Mouse (Mus musculus) heart, embryonic 12.5 days (tissue): ENCODE results near the gene Gm10720. TPM values are rescaled to one million over a fixed set of nuclear protein-coding genes. Genes with fewer than 3 reads are reported as not detected.
"Not testable (repeated sequence)": the region's sequence is repeated elsewhere in the genome, so short reads cannot be mapped to it uniquely, and the experiment has no call there.

Experiments
- ATAC-seq: fragments of 200-750 bp; cut with Nextera tagmentation; 2 replicates; pipeline ENCODE4 v1.8.0; 2017; ENCODE audit warnings: moderate TSS enrichment, moderate library complexity; ENCODE audit not compliant: insufficient number of reproducible peaks, low FRiP score
- H3K27ac ChIP-seq: fragments of 300-500 bp; sonication (generic); 2 replicates; pipeline ENCODE4 v1.5.1; 2016; ENCODE audit warnings: mild to moderate bottlenecking, moderate library complexity; ENCODE audit not compliant: poor library complexity, severe bottlenecking
- H3K27me3 ChIP-seq: fragments of 300-500 bp; sonication (generic); replicated peaks from 2 replicates; pipeline ENCODE4 v1.6.1; 2016; ENCODE audit warnings: mild to moderate bottlenecking, moderate library complexity
- H3K36me3 ChIP-seq: fragments of 300-500 bp; sonication (generic); 2 replicates; pipeline ENCODE4 v1.6.1; 2016; ENCODE audit warnings: mild to moderate bottlenecking, moderate library complexity
- H3K4me1 ChIP-seq: fragments of 300-500 bp; sonication (generic); replicated peaks from 2 replicates; pipeline ENCODE4 v1.6.1; 2016; ENCODE audit warnings: mild to moderate bottlenecking
- H3K4me2 ChIP-seq: fragments of 300-500 bp; sonication (generic); 2 replicates; pipeline ENCODE4 v1.6.1; 2016; ENCODE audit warnings: mild to moderate bottlenecking, moderate library complexity
- H3K4me3 ChIP-seq: fragments of 300-500 bp; sonication (generic); 2 replicates; pipeline ENCODE4 v1.5.1; 2016; ENCODE audit warnings: mild to moderate bottlenecking
- H3K9ac ChIP-seq: fragments of 300-500 bp; sonication (generic); 2 replicates; pipeline ENCODE4 v1.6.1; 2016; ENCODE audit warnings: mild to moderate bottlenecking, moderate library complexity
- H3K9me3 ChIP-seq: fragments of 300-500 bp; sonication (generic); replicated peaks from 2 replicates; pipeline ENCODE4 v1.6.1; 2016; ENCODE audit warnings: mild to moderate bottlenecking, moderate library complexity
- WGBS: fragments of 180-500 bp; shearing (Covaris S2); methylation state at CpG from one replicate; pipeline ENCODE4 v1.1.7; 2016; 5-methylcytosine and 5-hydroxymethylcytosine counted together
- microRNA-seq: library from miRNA; unstranded; fragments of <30 nt; microRNA quantifications from one replicate; pipeline ENCODE4, GENCODE M21; 2017
- polyA plus RNA-seq: library from polyadenylated mRNA; unstranded; fragments of >200 nt; fragmentation: Nextera tagmentation; extraction: Ambion mirVana; gene quantifications from 2 replicates; pipeline ENCODE4 v1.2.1, GENCODE M21; 2016

The Gm10720 gene
- polyA plus RNA-seq, 1 experiment from 2014 or later = not detected

- 63% methylated on average over 9 of the region's 9 CpGs for WGBS
- not testable (repeated sequence) for H3K9ac ChIP-seq
These were observed 11.3 kb downstream of the Gm10720 start for GRCm38 (mm10) chr9:3026741-3027140.

GRCm38 (mm10) chr9:3027200-3027599, 11.7 kb downstream of the Gm10720 start:
- not testable (repeated sequence) for H3K36me3 ChIP-seq, H3K27ac ChIP-seq, H3K27me3 ChIP-seq, H3K9ac ChIP-seq, H3K9me3 ChIP-seq, H3K4me1 ChIP-seq, H3K4me2 ChIP-seq, H3K4me3 ChIP-seq, ATAC-seq
- 66% methylated on average over 9 of the region's 9 CpGs for WGBS

More at GRCm38 (mm10) chr9:3026741-3027140, 11.3 kb downstream of the Gm10720 start:
- not testable (repeated sequence) for H3K27ac ChIP-seq, H3K36me3 ChIP-seq, H3K9me3 ChIP-seq, ATAC-seq, H3K4me1 ChIP-seq, H3K27me3 ChIP-seq, H3K4me3 ChIP-seq, H3K4me2 ChIP-seq

GRCm38 (mm10) chr9:3029276-3030000, 14.0 kb downstream of the Gm10720 start:
- not testable (repeated sequence) for H3K4me2 ChIP-seq, H3K27me3 ChIP-seq, H3K4me1 ChIP-seq, ATAC-seq, H3K36me3 ChIP-seq, H3K4me3 ChIP-seq, H3K9ac ChIP-seq, H3K27ac ChIP-seq, H3K9me3 ChIP-seq
- 58% methylated on average over 14 of the region's 16 CpGs for WGBS

- H3K4me1 ChIP-seq, H3K27ac ChIP-seq, H3K27me3 ChIP-seq, H3K4me3 ChIP-seq, H3K9ac ChIP-seq, H3K9me3 ChIP-seq, H3K36me3 ChIP-seq, H3K4me2 ChIP-seq: not testable (repeated sequence)
- 52% methylated on average over 3 of the region's 10 CpGs for WGBS
- ATAC-seq = peak; percentile 38; the same call in 1 of the 2 replicates
These were observed 15.3 kb downstream of the Gm10720 start for GRCm38 (mm10) chr9:3030677-3031318.

GRCm38 (mm10) chr9:3034299-3034698, 18.8 kb downstream of the Gm10720 start, which contains the start of gene Gm17535:
Gene Gm17535 (plus strand): TSS chr9:3034599.
- H3K36me3 ChIP-seq, H3K4me2 ChIP-seq, H3K9me3 ChIP-seq, H3K9ac ChIP-seq, ATAC-seq, H3K27me3 ChIP-seq, H3K4me1 ChIP-seq, H3K4me3 ChIP-seq, H3K27ac ChIP-seq: not testable (repeated sequence)
- WGBS = 32% methylated on average over 1 of the region's 8 CpGs

- 72% methylated on average over 8 of the region's 8 CpGs for WGBS
These were observed 21.1 kb downstream of the Gm10720 start, which contains the start of gene Gm10715 for GRCm38 (mm10) chr9:3036577-3036976. Gene Gm10715 (plus strand): TSS chr9:3036877.

GRCm38 (mm10) chr9:3038161-3038560, 22.7 kb downstream of the Gm10720 start:
- not testable (repeated sequence) for H3K4me2 ChIP-seq, H3K9ac ChIP-seq, H3K27ac ChIP-seq, H3K27me3 ChIP-seq, H3K4me3 ChIP-seq, H3K9me3 ChIP-seq, ATAC-seq, H3K36me3 ChIP-seq, H3K4me1 ChIP-seq
- 62% methylated on average over 4 of the region's 4 CpGs for WGBS

More at GRCm38 (mm10) chr9:3036577-3036976, 21.1 kb downstream of the Gm10720 start, which contains the start of gene Gm10715:
- H3K9ac ChIP-seq, H3K4me1 ChIP-seq, H3K27ac ChIP-seq, H3K9me3 ChIP-seq, H3K4me2 ChIP-seq, H3K36me3 ChIP-seq, H3K4me3 ChIP-seq, H3K27me3 ChIP-seq, ATAC-seq: not testable (repeated sequence)

Small RNA genes lying within 50 kb of the gene (microRNA-seq; reads per million reads assigned to microRNA genes)
- gene Mir101c = not detected

Other genes starting within 250 kb of the Gm10720 start
- not detected in 2 replicates for gene Gm10722, start 14.7 kb upstream of the Gm10720 start, polyA plus RNA-seq
- not detected in 2 replicates for gene Gm11168, start 12.3 kb upstream of the Gm10720 start, polyA plus RNA-seq
- gene Gm10721, start 2.5 kb upstream of the Gm10720 start, polyA plus RNA-seq = not detected in 2 replicates
- 0.35 and 0.47 TPM in 2 replicates for gene Gm10719, start 1.8 kb downstream of the Gm10720 start, polyA plus RNA-seq
- not detected in 2 replicates for gene Gm10718, start 7.9 kb downstream of the Gm10720 start, polyA plus RNA-seq
- 0.28 TPM in 1 of 2 replicates, not detected in the other for gene Gm10717, start 9.8 kb downstream of the Gm10720 start, polyA plus RNA-seq
- not detected in 2 replicates for gene Gm17535, start 18.9 kb downstream of the Gm10720 start, polyA plus RNA-seq
- gene Gm10715, start 21.2 kb downstream of the Gm10720 start, polyA plus RNA-seq = not detected in 2 replicates